8 mouse cellular contexts compared by ENCODE assay signal in the genomic region with DNA sequence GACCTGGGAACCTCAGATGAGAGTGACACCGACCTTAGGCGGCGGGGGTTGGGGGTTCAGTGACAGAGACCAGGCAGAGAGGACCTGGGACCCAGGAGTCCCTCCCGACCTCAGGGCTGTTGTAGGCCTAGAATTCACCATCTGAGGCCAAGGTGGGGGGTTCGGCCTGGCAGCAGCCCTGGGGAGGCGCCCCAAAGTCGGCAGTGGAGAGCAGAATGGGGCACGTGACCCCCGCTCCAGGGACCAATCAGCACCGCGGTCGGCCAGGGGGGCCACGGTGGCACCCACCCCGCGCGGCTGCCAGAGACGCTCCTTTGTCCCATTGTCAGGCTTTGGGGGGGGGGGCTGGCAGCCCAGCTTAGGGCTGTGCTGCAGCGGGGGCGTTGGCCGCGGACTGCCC. TPM values are rescaled to one million over a fixed set of nuclear protein-coding genes. Genes with fewer than 3 reads are reported as not detected.
A peak's percentile ranks its signal among the peaks of the same experiment; 100 is the strongest.
DNase-seq lines count a peak whose midpoint lies in the region; ATAC-seq and TF ChIP-seq lines count a peak whose summit lies in the region.

No protein-coding gene starts in this region.

- TF ChIP-seq POLR2A in heart, adult 2 months (IDR thresholded peaks at IDR 0.05; ENCODE audit: insufficient read depth, low read depth, low read length) = no peak
- TF ChIP-seq POLR2A in thymus, adult 2 months (IDR thresholded peaks at IDR 0.05; ENCODE audit: control insufficient read depth, extremely low read depth, insufficient read depth, low read length, poor library complexity) = no peak

- no peaks in the 10 kb centered on the region for H3K9me3 ChIP-seq in limb, embryonic 12.5 days
- no peaks in the 10 kb centered on the region for H3K9me3 ChIP-seq in stomach, embryonic 16.5 days (replicated peaks; ENCODE audit: control insufficient read depth, low read length)

- no peaks in the 10 kb centered on the region for H3K27me3 ChIP-seq in heart, adult 2 months (ENCODE audit: control insufficient read depth, insufficient read depth, low read length)
- peaks cover 3% of the 10 kb centered on the region; the same call in 1 of the 2 replicates for H3K27me3 ChIP-seq in thymus, adult 2 months (ENCODE audit: control insufficient read depth, insufficient read depth, low read length)
- H3K27me3 ChIP-seq in limb, embryonic 12.5 days = peaks cover 92% of the 10 kb centered on the region
- peaks cover 35% of the 10 kb centered on the region for H3K27me3 ChIP-seq in stomach, embryonic 16.5 days (ENCODE audit: control insufficient read depth, insufficient read depth, low read length)

- H3K79me2 ChIP-seq in heart, adult 2 months (replicated peaks; ENCODE audit: control insufficient read depth, insufficient read depth, low read length) = no peaks in the 10 kb centered on the region

- H3K4me1 ChIP-seq in heart, adult 2 months (ENCODE audit: control insufficient read depth, insufficient read depth, low read length) = peaks cover 18% of the 10 kb centered on the region
- H3K4me1 ChIP-seq in thymus, adult 2 months (replicated peaks; ENCODE audit: control insufficient read depth, insufficient read depth, low read length) = peaks cover 20% of the 10 kb centered on the region
- H3K4me1 ChIP-seq in limb, embryonic 12.5 days (replicated peaks) = peaks cover 31% of the 10 kb centered on the region
- peaks cover 24% of the 10 kb centered on the region for H3K4me1 ChIP-seq in stomach, embryonic 16.5 days (ENCODE audit: control insufficient read depth, insufficient read depth, low read length)

- no peak for TF ChIP-seq EP300 in heart, adult 2 months (IDR thresholded peaks at IDR 0.05; ENCODE audit: insufficient read depth, low read depth, low read length)

- H3K9ac ChIP-seq in heart, adult 2 months (ENCODE audit: low read depth, low read length) = peak overlapping the region; percentile 65
- H3K9ac ChIP-seq in limb, embryonic 12.5 days (replicated peaks) = peak overlapping the region; percentile 67
- H3K9ac ChIP-seq in stomach, embryonic 16.5 days (ENCODE audit: low read length) = peak overlapping the region; percentile 69

- TF ChIP-seq CTCF in heart, adult 2 months (IDR thresholded peaks at IDR 0.05) = no peak
- TF ChIP-seq CTCF in thymus, adult 2 months (IDR thresholded peaks at IDR 0.05; ENCODE audit: borderline replicate concordance, control insufficient read depth, extremely low read depth, insufficient read depth, low read length, poor library complexity) = no peak

- 28% methylated on average over 17 of the region's 21 CpGs for WGBS in heart, adult 2 months
- WGBS in thymus, adult 2 months = 22% methylated on average over 21 of the region's 21 CpGs
- WGBS in limb, embryonic 12.5 days = 9% methylated on average over 18 of the region's 21 CpGs
- WGBS in stomach, embryonic 16.5 days = 10% methylated on average over 21 of the region's 21 CpGs

- no peak for DNase-seq in heart, adult 2 months
- DNase-seq in heart, postnatal 10 days = no peak
- no peak for DNase-seq in thymus, adult 2 months
- DNase-seq in thymus, postnatal 25 days = no peak
- no peak for DNase-seq in retina, embryonic 14.5 days (ENCODE audit: low spot score)
- no peak for DNase-seq in frontal cortex, postnatal 25 days (ENCODE audit: low spot score in 2 of 2)

- H3K36me3 ChIP-seq in heart, adult 2 months (ENCODE audit: control insufficient read depth, insufficient read depth, low read length) = no peaks in the 10 kb centered on the region
- H3K36me3 ChIP-seq in thymus, adult 2 months (ENCODE audit: control insufficient read depth, insufficient read depth, low read length) = no peaks in the 10 kb centered on the region
- no peaks in the 10 kb centered on the region for H3K36me3 ChIP-seq in limb, embryonic 12.5 days
- H3K36me3 ChIP-seq in stomach, embryonic 16.5 days (ENCODE audit: control insufficient read depth, insufficient read depth, low read length) = no peaks in the 10 kb centered on the region

- intact Hi-C loops in heart, adult 2 months (cut with DNase I) = no loop called here
- intact Hi-C loops in heart, postnatal 10 days (cut with DNase I) = no loop called here

- H3K27ac ChIP-seq in heart, adult 2 months = no peak overlapping the region
- H3K27ac ChIP-seq in thymus, adult 2 months (ENCODE audit: control insufficient read depth, insufficient read depth, low read length) = no peak overlapping the region
- H3K27ac ChIP-seq in limb, embryonic 12.5 days = no peak overlapping the region
- no peak overlapping the region for H3K27ac ChIP-seq in stomach, embryonic 16.5 days (ENCODE audit: low read length)

- no peak for ATAC-seq in limb, embryonic 12.5 days (ENCODE audit: insufficient number of reproducible peaks, insufficient read depth, low FRiP score, low TSS enrichment, low read depth)
- ATAC-seq in stomach, embryonic 16.5 days (ENCODE audit: insufficient read depth, low FRiP score) = no peak

- peak overlapping the region; percentile 58 for H3K4me3 ChIP-seq in heart, adult 2 months
- H3K4me3 ChIP-seq in thymus, adult 2 months (ENCODE audit: control insufficient read depth, insufficient read depth, low read length) = peak overlapping the region; percentile 60
- H3K4me3 ChIP-seq in limb, embryonic 12.5 days (replicated peaks) = peak overlapping the region; percentile 74
- H3K4me3 ChIP-seq in stomach, embryonic 16.5 days (replicated peaks; ENCODE audit: low read length) = peak overlapping the region; percentile 63

- peak overlapping the region; percentile 98 for H3K4me2 ChIP-seq in limb, embryonic 12.5 days
- peak overlapping the region; percentile 99 for H3K4me2 ChIP-seq in stomach, embryonic 16.5 days (ENCODE audit: low read depth, low read length)

RNA-seq across cellular contexts. Expression of gene Sema6b, which starts 0.8 kb away (rescaled TPM):
- total RNA-seq in heart, adult 2 months (2021) = 10 to 100 TPM in 1 of 2 experiments, 1 to 10 TPM in 1; 8.9 to 12.6 TPM
- 5.3 and 8.6 TPM in 2 replicates for polyA plus RNA-seq in heart, adult 2 months (2012; rRNA removed)
- total RNA-seq in heart, postnatal 10 days (2021) = 10 to 100 TPM; 11.3 to 13.7 TPM
- 3.8 and 4.9 TPM in 2 replicates for polyA plus RNA-seq in thymus, adult 2 months (2012; rRNA removed)
- 3.1 and 3.3 TPM in 2 replicates for polyA plus RNA-seq in limb, embryonic 12.5 days (2016; fragmentation: Nextera tagmentation; extraction: Ambion mirVana)
- 0.50 and 0.71 TPM in 2 replicates for polyA plus RNA-seq in stomach, embryonic 16.5 days (2015; fragmentation: Nextera tagmentation; extraction: Ambion mirVana)

RNA-seq across cellular contexts. Expression of gene Lrg1, which starts 17.6 kb away (rescaled TPM):
- total RNA-seq in heart, adult 2 months (2021) = 10 to 100 TPM; 57.0 to 74.6 TPM
- 38.2 and 77.7 TPM in 2 replicates for polyA plus RNA-seq in heart, adult 2 months (2012; rRNA removed)
- total RNA-seq in heart, postnatal 10 days (2021) = 10 to 100 TPM; 12.6 to 25.2 TPM
- 23.5 and 27.0 TPM in 2 replicates for polyA plus RNA-seq in thymus, adult 2 months (2012; rRNA removed)
- 0.24 TPM in 1 of 2 replicates, not detected in the other for polyA plus RNA-seq in limb, embryonic 12.5 days (2016; fragmentation: Nextera tagmentation; extraction: Ambion mirVana)
- polyA plus RNA-seq in stomach, embryonic 16.5 days (2015; fragmentation: Nextera tagmentation; extraction: Ambion mirVana) = 1.3 and 1.4 TPM in 2 replicates

RNA-seq across cellular contexts. Expression of gene Plin5, which starts 22.0 kb away (rescaled TPM):
- total RNA-seq in heart, adult 2 months (2021) = 100 to 1,000 TPM; 159 to 160 TPM
- polyA plus RNA-seq in heart, adult 2 months (2012; rRNA removed) = 112 and 170 TPM in 2 replicates
- total RNA-seq in heart, postnatal 10 days (2021) = 100 to 1,000 TPM; 126 to 166 TPM
- polyA plus RNA-seq in thymus, adult 2 months (2012; rRNA removed) = 6.2 and 11.7 TPM in 2 replicates
- polyA plus RNA-seq in limb, embryonic 12.5 days (2016; fragmentation: Nextera tagmentation; extraction: Ambion mirVana) = 0.10 TPM in 2 replicates
- polyA plus RNA-seq in stomach, embryonic 16.5 days (2015; fragmentation: Nextera tagmentation; extraction: Ambion mirVana) = 0.62 and 1.2 TPM in 2 replicates

RNA-seq across cellular contexts. Expression of gene Tnfaip8l1, which starts 22.9 kb away (rescaled TPM):
- 1 to 10 TPM; 1.1 to 1.7 TPM for total RNA-seq in heart, adult 2 months (2021)
- polyA plus RNA-seq in heart, adult 2 months (2012; rRNA removed) = 3.6 and 4.5 TPM in 2 replicates
- total RNA-seq in heart, postnatal 10 days (2021) = 1 to 10 TPM; 5.8 to 8.4 TPM
- polyA plus RNA-seq in thymus, adult 2 months (2012; rRNA removed) = 21.6 and 26.8 TPM in 2 replicates
- 8.3 and 9.5 TPM in 2 replicates for polyA plus RNA-seq in limb, embryonic 12.5 days (2016; fragmentation: Nextera tagmentation; extraction: Ambion mirVana)
- polyA plus RNA-seq in stomach, embryonic 16.5 days (2015; fragmentation: Nextera tagmentation; extraction: Ambion mirVana) = 11.9 and 14.3 TPM in 2 replicates

RNA-seq across cellular contexts. Expression of gene Plin4, which starts 29.8 kb away (rescaled TPM):
- 100 to 1,000 TPM; 151 to 170 TPM for total RNA-seq in heart, adult 2 months (2021)
- polyA plus RNA-seq in heart, adult 2 months (2012; rRNA removed) = 114 and 167 TPM in 2 replicates
- 100 to 1,000 TPM in 1 of 2 experiments, 10 to 100 TPM in 1; 80.9 to 155 TPM for total RNA-seq in heart, postnatal 10 days (2021)
- 16.7 and 29.0 TPM in 2 replicates for polyA plus RNA-seq in thymus, adult 2 months (2012; rRNA removed)
- 0.12 and 0.23 TPM in 2 replicates for polyA plus RNA-seq in limb, embryonic 12.5 days (2016; fragmentation: Nextera tagmentation; extraction: Ambion mirVana)
- 0.80 and 0.90 TPM in 2 replicates for polyA plus RNA-seq in stomach, embryonic 16.5 days (2015; fragmentation: Nextera tagmentation; extraction: Ambion mirVana)

Comparison
In these comparisons a context has a peak if more than half of its experiments do, and no peak if none do; other contexts are left out.
1. RNA of gene Lrg1, which starts 17.6 kb away (polyA plus RNA-seq): 38.2 to 77.7 TPM in heart, adult 2 months and 23.5 to 27.0 TPM in thymus, adult 2 months; 1.3 to 1.4 TPM in stomach, embryonic 16.5 days and 0.24 TPM in limb, embryonic 12.5 days; every median in the first group is over 10 times any median in the second.
2. Peak in every context shown above with its lines, with median percentiles within 50 percentile points of each other: H3K4me3 ChIP-seq and H3K9ac ChIP-seq.